Mouse (Mus musculus) forebrain, embryonic 16.5 days (tissue): ENCODE data around the gene Pnma1. TPM values are rescaled to one million over a fixed set of nuclear protein-coding genes. Genes with fewer than 3 reads are reported as not detected.
A peak's percentile ranks its signal among the peaks of the same experiment; 100 is the strongest.

Experiments used
- ATAC-seq: fragments of 200-750 bp; cut with Nextera tagmentation; 2 replicates; pipeline ENCODE4 v1.8.0; 2017; ENCODE audit warnings: mild to moderate bottlenecking, moderate library complexity
- H3K27ac ChIP-seq: fragments of 300-500 bp; sonication (generic); 2 replicates; pipeline ENCODE4 v1.5.1; 2014; ENCODE audit warnings: low read length, control low read depth
- H3K27me3 ChIP-seq: fragments of 300-500 bp; sonication (generic); replicated peaks from 2 replicates; pipeline ENCODE4 v1.6.1; 2014; ENCODE audit warnings: low read length; ENCODE audit not compliant: control insufficient read depth, insufficient read depth
- H3K36me3 ChIP-seq: fragments of 300-500 bp; sonication (generic); 2 replicates; pipeline ENCODE4 v1.6.1; 2014; ENCODE audit not compliant: control insufficient read depth, insufficient read depth
- H3K4me1 ChIP-seq: fragments of 300-500 bp; sonication (generic); replicated peaks from 2 replicates; pipeline ENCODE4 v1.6.1; 2014; ENCODE audit warnings: low read length; ENCODE audit not compliant: control insufficient read depth, insufficient read depth
- H3K4me2 ChIP-seq: fragments of 300-500 bp; sonication (generic); 2 replicates; pipeline ENCODE4 v1.6.1; 2014; ENCODE audit warnings: mild to moderate bottlenecking, low read length, control low read depth
- H3K4me3 ChIP-seq: fragments of 300-500 bp; sonication (generic); replicated peaks from 2 replicates; pipeline ENCODE4 v1.5.1; 2014; ENCODE audit warnings: mild to moderate bottlenecking, low read length, control low read depth
- H3K9ac ChIP-seq: fragments of 300-500 bp; sonication (generic); replicated peaks from 2 replicates; pipeline ENCODE4 v1.6.1; 2014; ENCODE audit warnings: low read depth, low read length, control low read depth
- H3K9me3 ChIP-seq: fragments of 300-500 bp; sonication (generic); 2 replicates; pipeline ENCODE4 v1.6.1; 2016; ENCODE audit warnings: low read length; ENCODE audit not compliant: control insufficient read depth
- WGBS: fragments of 180-500 bp; shearing (Covaris S2); extraction: QIAGEN DNeasy Blood & Tissue Kit; methylation state at CpG from one replicate; pipeline ENCODE4 v1.1.7; 2014; 5-methylcytosine and 5-hydroxymethylcytosine counted together
- polyA plus RNA-seq: library from polyadenylated mRNA; unstranded; fragments of >200 nt; fragmentation: Nextera tagmentation; extraction: Ambion mirVana; gene quantifications from 2 replicates; pipeline ENCODE4 v1.2.1, GENCODE M21; 2015

Pnma1 gene
- polyA plus RNA-seq, 1 experiment from 2014 or later, result 7.2 TPM

- H3K4me2 ChIP-seq, result no peak overlapping the region
- no peaks in the 10 kb centered on the region for H3K27me3 ChIP-seq
- peaks cover 8% of the 10 kb centered on the region; the same call in 1 of the 2 replicates for H3K36me3 ChIP-seq
- no peaks in the 10 kb centered on the region for H3K4me1 ChIP-seq
- ATAC-seq, result no peak
- H3K9ac ChIP-seq, result no peak overlapping the region
- WGBS, result 94% methylated on average over 8 of the region's 8 CpGs
- no peak overlapping the region for H3K4me3 ChIP-seq
- H3K27ac ChIP-seq, result no peak overlapping the region
- H3K9me3 ChIP-seq, result no peaks in the 10 kb centered on the region
Measured at GRCm38 (mm10) chr12:84129931-84130330, 18.4 kb downstream of the Pnma1 start.

- 84% methylated on average over 6 of the region's 6 CpGs for WGBS
Measured at GRCm38 (mm10) chr12:84128576-84128975, 19.7 kb downstream of the Pnma1 start.

GRCm38 (mm10) chr12:84126899-84127298 lies 21.4 kb downstream of the Pnma1 start:
- Histone ChIP-seq H3K27me3 (no peaks in the 10 kb centered on the region), H3K4me1 (no peaks in the 10 kb centered on the region)
- no peak for ATAC-seq

More at GRCm38 (mm10) chr12:84128576-84128975, 19.7 kb downstream of the Pnma1 start:
- peaks cover 8% of the 10 kb centered on the region; the same call in 1 of the 2 replicates for H3K36me3 ChIP-seq
- no peaks in the 10 kb centered on the region for H3K9me3 ChIP-seq
- no peaks in the 10 kb centered on the region for H3K27me3 ChIP-seq
- H3K4me3 ChIP-seq, result no peak overlapping the region
- no peak overlapping the region for H3K9ac ChIP-seq
- no peaks in the 10 kb centered on the region for H3K4me1 ChIP-seq
- ATAC-seq, result no peak
- no peak overlapping the region for H3K27ac ChIP-seq
- H3K4me2 ChIP-seq, result no peak overlapping the region

GRCm38 (mm10) chr12:84125892-84126291 lies 22.4 kb downstream of the Pnma1 start:
- Histone ChIP-seq H3K27me3 (no peaks in the 10 kb centered on the region), H3K36me3 (no peaks in the 10 kb centered on the region), H3K4me2 (no peak overlapping the region), H3K9ac (no peak overlapping the region), H3K4me1 (no peaks in the 10 kb centered on the region), H3K4me3 (no peak overlapping the region), H3K9me3 (no peaks in the 10 kb centered on the region), H3K27ac (no peak overlapping the region)
- no peak for ATAC-seq
- 90% methylated on average over 12 of the region's 12 CpGs for WGBS

More at GRCm38 (mm10) chr12:84126899-84127298, 21.4 kb downstream of the Pnma1 start:
- no peaks in the 10 kb centered on the region for H3K9me3 ChIP-seq
- H3K27ac ChIP-seq, result no peak overlapping the region
- no peak overlapping the region for H3K4me3 ChIP-seq
- no peak overlapping the region for H3K9ac ChIP-seq
- H3K4me2 ChIP-seq, result no peak overlapping the region
- WGBS, result 91% methylated on average over 2 of the region's 2 CpGs
- peaks cover 4% of the 10 kb centered on the region; the same call in 1 of the 2 replicates for H3K36me3 ChIP-seq

GRCm38 (mm10) chr12:84119584-84119983 lies 28.7 kb downstream of the Pnma1 start:
- H3K9ac ChIP-seq, result no peak overlapping the region
- H3K36me3 ChIP-seq, result no peaks in the 10 kb centered on the region
- no peak for ATAC-seq
- WGBS, result 97% methylated on average over 5 of the region's 5 CpGs
- H3K27ac ChIP-seq, result no peak overlapping the region
- no peak overlapping the region for H3K4me2 ChIP-seq
- H3K9me3 ChIP-seq, result no peaks in the 10 kb centered on the region
- peaks cover 8% of the 10 kb centered on the region for H3K4me1 ChIP-seq
- no peaks in the 10 kb centered on the region for H3K27me3 ChIP-seq
- H3K4me3 ChIP-seq, result no peak overlapping the region

- H3K4me1 ChIP-seq, result peaks cover 9% of the 10 kb centered on the region
- peak within 1 kb of the TSS; percentile 81 for H3K9ac ChIP-seq
- H3K27ac ChIP-seq, result 0 out of 2 replicates have a peak within 1 kb of the TSS, but pooled peaks have one; percentile 46
- ATAC-seq, result peak; percentile 99
- H3K9me3 ChIP-seq, result no peaks in the 10 kb centered on the region
- H3K36me3 ChIP-seq, result no peaks in the 10 kb centered on the region
- 2% methylated on average over 30 of the region's 35 CpGs for WGBS
- H3K27me3 ChIP-seq, result no peaks in the 10 kb centered on the region
- peak within 1 kb of the TSS; percentile 83 for H3K4me2 ChIP-seq
- H3K4me3 ChIP-seq, result peak within 1 kb of the TSS; percentile 77
Measured at GRCm38 (mm10) chr12:84114153-84114994, 33.9 kb downstream of the Pnma1 start, which contains the start of gene Dnal1. Gene Dnal1, plus strand, starts transcription at chr12:84114366.

- H3K9me3 ChIP-seq, result no peaks in the 10 kb centered on the region
- H3K4me3 ChIP-seq, result peak overlapping the region; percentile 77
- ATAC-seq, result no peak
- H3K4me1 ChIP-seq, result peaks cover 9% of the 10 kb centered on the region
- peak overlapping the region; percentile 83 for H3K4me2 ChIP-seq
- H3K36me3 ChIP-seq, result no peaks in the 10 kb centered on the region
- no peaks in the 10 kb centered on the region for H3K27me3 ChIP-seq
- H3K9ac ChIP-seq, result no peak overlapping the region
- H3K27ac ChIP-seq, result no peak overlapping the region
- 41% methylated on average over 6 of the region's 6 CpGs for WGBS
Measured at GRCm38 (mm10) chr12:84113676-84114075, 34.6 kb downstream of the Pnma1 start.

GRCm38 (mm10) chr12:84110814-84111213 lies 37.5 kb downstream of the Pnma1 start:
- Histone ChIP-seq H3K4me3 (no peak overlapping the region), H3K27ac (no peak overlapping the region), H3K4me1 (peaks cover 9% of the 10 kb centered on the region), H3K4me2 (no peak overlapping the region), H3K9ac (no peak overlapping the region), H3K36me3 (no peaks in the 10 kb centered on the region), H3K9me3 (no peaks in the 10 kb centered on the region), H3K27me3 (no peaks in the 10 kb centered on the region)
- WGBS, result 92% methylated on average over 4 of the region's 4 CpGs
- ATAC-seq, result no peak

GRCm38 (mm10) chr12:84109924-84110323 lies 38.4 kb downstream of the Pnma1 start:
- H3K27ac ChIP-seq, result no peak overlapping the region
- no peak for ATAC-seq
- H3K4me3 ChIP-seq, result no peak overlapping the region
- H3K36me3 ChIP-seq, result no peaks in the 10 kb centered on the region
- H3K9me3 ChIP-seq, result no peaks in the 10 kb centered on the region
- no peak overlapping the region for H3K9ac ChIP-seq
- no peak overlapping the region for H3K4me2 ChIP-seq
- 75% methylated on average over 1 of the region's 1 CpGs for WGBS
- H3K4me1 ChIP-seq, result peaks cover 5% of the 10 kb centered on the region
- H3K27me3 ChIP-seq, result no peaks in the 10 kb centered on the region
